Mouse (Mus musculus): ENCODE measurements around the gene Ltc4s.

The Ltc4s gene

GRCm38 (mm10) chr11:50198916-50199315 is 39.5 kb downstream of the Ltc4s start:
- DNase-seq (ENCODE audit: low spot score) = no peak

- no peak for DNase-seq (ENCODE audit: low spot score)
Observed at GRCm38 (mm10) chr11:50198219-50198846, 40.1 kb downstream of the Ltc4s start.

GRCm38 (mm10) chr11:50197500-50197899 is 40.9 kb downstream of the Ltc4s start:
- DNase-seq (ENCODE audit: low spot score) = no peak

GRCm38 (mm10) chr11:50194793-50195192 is 43.6 kb downstream of the Ltc4s start:
- no peak for DNase-seq (ENCODE audit: low spot score)

- no peak for DNase-seq (ENCODE audit: low spot score)
Observed at GRCm38 (mm10) chr11:50194070-50194469, 44.3 kb downstream of the Ltc4s start.

- DNase-seq (ENCODE audit: low spot score) = no peak
Observed at GRCm38 (mm10) chr11:50192278-50192677, 46.1 kb downstream of the Ltc4s start.

GRCm38 (mm10) chr11:50190362-50190761 is 48.1 kb downstream of the Ltc4s start:
- no peak for DNase-seq (ENCODE audit: low spot score)

DNA sequence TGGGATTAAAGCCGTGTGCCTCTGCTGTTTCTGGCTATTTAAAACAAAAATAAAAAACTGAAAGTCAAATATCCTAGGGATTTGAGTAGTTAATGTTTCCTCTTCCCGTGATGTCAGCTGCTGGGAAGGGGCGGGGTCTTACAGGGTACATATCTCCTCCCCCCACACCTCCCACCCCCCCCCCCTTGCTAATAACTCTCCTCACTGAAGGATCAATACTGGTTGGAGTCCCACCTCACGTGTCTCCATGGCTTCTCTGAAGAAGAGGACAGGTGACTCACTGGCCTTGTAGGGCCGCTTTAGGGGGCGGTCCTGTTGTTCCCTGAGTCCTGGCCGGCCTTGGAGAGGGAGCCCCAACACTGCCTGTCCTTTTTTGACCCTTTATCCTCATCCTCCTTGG is 49.7 kb downstream of the Ltc4s start:
- DNase-seq (ENCODE audit: low spot score) = no peak

All from left cerebral cortex, adult 11 months (tissue).